Mouse (Mus musculus): ENCODE results near the gene Gm9844.

GRCm38 (mm10) chr7:24839410-24839808 lies 22.6 kb upstream of the Gm9844 start:
- TF ChIP-seq CTCF (IDR thresholded peaks at IDR 0.05; ENCODE audit: extremely low read depth, insufficient read depth, insufficient read length, insufficient replicate concordance) (no peak), POLR2A (IDR thresholded peaks at IDR 0.05; ENCODE audit: low read depth, low read length) (no peak)

Data from spleen, adult 2 months (tissue).